Mouse (Mus musculus) spleen, postnatal 36 days (tissue): ENCODE measurements around the gene Mettl21a.
"Not testable (repeated sequence)": the region's sequence is repeated elsewhere in the genome, so short reads cannot be mapped to it uniquely, and the experiment has no call there.

Experiments used
- DNase-seq, 2 experiments: peaks; one replicate each; pipeline ENCODE4 v3.0.0; 2022; ENCODE audit warnings: low spot score in 2 of 2, mixed read lengths in 1 of 2

Mettl21a gene

DNA sequence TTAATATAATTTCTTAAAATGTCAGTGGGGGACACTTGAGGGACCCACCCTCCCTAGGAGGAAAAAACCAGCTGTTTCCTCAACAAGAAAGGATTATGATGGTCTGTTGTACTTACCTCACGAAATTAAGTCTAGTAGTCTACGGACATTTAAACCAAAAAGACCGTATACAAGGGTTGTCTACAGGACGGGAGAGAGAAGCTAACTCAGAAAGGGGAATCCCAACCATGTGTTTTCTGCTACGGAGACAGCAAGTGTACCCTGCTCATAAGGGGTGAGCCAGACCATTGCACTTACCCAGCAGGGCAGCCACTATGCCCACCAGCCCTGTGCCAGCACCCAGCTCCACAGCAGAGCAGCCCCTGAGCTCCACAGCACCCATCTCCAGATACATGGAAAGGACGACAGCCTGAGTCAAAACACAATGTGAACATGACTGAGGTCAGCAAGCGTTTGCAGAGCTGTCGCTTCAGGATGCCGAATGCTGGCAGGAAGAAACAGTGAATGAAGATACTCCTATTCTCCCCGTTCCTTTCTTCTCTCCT lies 2.2 kb downstream of the Mettl21a start:
- DNase-seq, result no peak

DNA sequence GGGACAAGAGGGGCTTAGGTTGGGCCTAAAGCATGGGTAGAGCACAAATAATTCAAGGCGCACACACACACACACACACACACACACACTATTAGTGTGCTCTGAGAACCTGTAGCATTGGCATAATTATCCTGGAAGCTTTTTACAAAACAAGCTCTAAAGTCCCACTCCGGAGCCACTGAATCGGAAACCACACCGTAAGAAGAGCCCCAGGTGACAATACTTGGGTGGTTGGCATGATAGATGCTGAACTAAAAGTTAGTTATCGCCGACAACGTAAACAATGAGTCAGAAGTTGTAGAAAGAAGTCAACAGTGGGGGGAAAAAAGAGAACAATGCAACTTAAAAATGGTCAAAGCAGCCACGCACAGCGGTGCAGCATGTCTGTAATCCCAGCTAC lies 2.7 kb downstream of the Mettl21a start:
- no peak for DNase-seq

DNA sequence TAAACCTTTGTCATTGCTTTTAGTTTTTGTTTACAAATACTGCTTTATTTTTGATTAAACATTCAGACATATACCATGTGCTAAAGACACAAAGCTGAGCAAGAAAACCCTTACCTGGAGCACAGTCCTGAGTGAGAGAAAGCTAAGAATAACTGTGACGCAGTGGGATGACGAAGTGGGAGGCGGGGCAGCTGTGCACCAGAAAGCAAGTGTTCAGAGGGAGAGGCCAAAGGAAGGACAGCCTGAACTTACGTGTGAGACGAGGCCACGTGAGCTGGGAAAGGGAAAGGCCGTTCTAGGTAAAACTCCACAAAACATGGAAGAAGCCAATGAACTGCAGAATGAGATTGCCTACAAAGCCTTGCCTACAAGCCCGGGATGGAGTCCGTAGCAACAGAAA lies 7.1 kb downstream of the Mettl21a start:
- DNase-seq, result no peak

DNA sequence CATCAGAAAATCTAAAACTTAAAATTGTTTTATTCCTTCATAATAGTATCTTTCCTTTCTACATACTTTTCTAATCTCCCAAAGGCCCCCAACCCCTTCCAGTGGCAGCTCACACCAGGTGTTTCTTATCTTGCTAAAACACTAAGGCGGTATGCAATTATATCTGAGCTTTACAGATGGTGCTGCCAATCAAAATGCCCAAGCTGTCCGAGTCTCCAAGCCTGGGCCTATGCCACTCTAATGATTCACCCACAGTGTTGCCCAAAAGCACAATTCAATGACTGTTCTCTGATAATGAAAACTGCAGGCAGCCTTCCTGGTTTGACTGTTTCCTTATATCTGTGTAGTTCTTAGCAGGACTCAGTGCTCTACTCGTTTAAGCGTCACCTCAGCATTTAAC lies 7.9 kb downstream of the Mettl21a start:
- DNase-seq, result no peak

DNA sequence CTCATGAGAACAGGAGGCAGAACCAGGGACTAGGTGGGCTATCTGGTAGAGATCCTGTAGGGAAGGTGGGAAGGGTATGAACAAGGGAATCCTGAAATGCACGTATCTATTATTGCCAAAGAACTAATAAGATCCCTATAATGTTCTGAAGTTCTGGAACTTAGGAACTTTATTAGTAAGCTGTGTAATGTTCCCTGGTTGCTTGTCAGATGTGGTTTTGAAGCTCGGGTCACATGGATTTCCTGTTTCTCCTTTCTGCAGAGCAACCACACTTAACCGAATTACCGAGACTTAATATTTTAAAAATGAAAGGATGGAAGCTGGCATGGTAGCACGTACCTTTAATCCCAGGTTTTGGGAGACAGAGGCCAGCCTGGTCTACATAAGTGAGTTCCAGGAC lies 13.7 kb downstream of the Mettl21a start:
- no peak for DNase-seq

DNA sequence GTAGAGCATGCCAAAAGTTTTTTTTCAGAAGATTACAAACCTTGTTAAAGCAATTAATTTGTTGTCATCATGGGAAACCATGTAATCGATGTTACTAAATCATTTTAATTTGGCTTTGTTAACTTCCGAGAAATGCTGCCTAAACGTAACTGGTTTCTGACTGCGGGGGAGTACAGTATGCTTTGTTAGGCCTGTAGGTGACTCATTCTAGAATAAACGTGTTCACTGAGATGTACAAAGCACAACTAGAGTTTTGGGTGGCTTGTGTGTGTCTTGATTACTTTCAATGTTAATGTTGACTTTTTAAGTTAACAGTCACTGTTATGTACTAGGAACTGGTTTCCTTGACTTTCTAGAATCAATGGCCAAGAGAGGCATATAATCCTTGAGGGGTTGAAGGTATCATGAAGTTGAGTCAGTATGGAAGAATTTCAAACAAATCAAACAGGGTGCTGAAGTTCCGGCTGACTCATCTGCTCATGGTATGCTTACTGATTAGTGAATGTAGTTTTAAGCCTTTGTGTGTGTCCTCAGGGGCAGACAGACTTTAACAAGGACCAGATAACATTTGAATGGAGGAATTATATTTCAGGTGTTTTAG lies 15.7 kb downstream of the Mettl21a start:
- no peak for DNase-seq

DNA sequence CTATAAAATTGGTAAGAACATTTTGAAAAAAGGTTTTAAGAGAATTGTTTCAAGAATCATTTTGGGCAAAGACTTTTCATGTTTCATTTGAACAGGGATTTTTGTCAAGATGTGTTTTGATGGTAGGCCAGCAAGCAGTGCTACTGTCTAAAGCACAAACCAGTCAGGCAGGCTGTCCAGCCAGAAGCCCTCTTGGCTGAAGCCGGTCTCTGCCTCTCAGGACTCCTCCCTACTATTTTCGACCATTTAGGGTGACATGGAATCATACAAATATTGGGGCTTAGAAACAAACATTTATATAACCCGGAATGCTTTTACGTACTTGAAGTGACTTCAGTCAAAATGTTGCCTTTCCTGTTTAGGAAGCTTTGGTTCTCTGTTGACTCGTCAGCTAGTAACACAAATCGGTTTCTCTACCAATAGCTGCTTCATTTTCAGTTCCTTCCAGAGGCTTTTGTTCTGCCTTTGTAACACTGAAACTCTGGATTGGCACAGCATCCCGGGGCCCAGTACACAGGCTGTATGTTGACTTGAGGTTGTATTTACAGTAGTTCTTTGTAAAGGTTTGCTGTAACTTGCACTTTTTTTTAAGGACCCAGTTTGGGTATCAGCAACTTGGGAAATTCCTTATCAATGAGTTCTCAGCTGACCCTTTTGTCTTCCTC lies 16.5 kb downstream of the Mettl21a start:
- no peak for DNase-seq

DNA sequence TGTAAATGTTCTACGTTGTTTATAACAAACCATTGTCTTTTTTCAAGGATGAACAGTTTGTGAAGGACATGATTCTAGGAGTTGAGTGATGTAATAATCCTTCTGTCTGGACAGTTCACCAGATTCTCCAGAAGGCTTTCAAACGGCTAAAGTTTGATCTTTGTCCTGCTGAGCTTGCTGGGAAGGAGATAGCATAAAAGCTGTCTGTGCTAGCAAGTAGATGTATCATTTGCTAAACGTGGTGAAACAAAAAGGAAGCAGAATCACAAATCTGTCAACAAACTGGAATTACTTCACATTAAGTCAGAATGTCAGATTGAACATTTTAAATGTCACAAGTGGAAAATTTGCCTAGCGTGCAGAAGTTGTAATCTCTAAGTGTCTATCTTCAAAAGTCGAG lies 18.1 kb downstream of the Mettl21a start:
- DNase-seq, result no peak

DNA sequence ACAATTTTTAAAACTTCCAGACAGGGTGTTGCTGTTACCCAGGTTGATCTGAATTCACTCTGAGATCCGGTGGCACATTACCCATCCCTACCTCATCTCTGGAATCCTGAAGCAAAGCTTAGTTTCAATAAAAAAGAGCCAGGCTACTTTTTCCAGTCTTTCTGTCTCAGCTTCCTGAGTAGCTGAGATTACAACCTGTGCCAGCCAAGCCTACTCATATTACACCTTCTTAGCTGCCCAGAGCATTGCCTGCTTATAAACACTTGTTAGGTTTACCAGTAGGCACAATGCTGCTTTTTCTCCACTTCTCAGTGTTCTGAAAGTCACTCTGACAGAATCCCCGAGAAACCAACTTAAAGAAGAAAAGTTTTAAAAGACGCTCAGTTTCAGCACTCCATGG lies 38.2 kb downstream of the Mettl21a start:
- DNase-seq, result no peak

DNA sequence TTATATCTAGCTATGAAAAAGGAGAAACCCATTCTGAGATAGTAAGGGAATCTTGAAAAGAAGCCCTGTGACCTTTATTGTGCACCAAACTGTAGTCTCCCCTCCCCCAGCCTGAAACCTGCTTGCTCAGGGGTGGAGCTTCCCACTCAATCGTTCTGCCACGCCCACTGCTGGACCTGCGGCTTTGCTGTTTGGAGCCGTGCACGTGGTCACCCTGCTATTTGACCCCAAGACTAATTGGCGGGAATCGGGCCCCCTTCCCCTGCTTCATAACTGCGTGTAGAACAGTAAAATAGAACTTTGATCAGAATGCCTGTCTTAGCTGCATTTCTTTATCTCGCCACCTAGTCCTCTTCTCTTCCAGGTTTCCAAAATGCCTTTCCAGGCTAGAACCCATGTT lies 39.1 kb downstream of the Mettl21a start:
- not testable (repeated sequence) for DNase-seq

DNA sequence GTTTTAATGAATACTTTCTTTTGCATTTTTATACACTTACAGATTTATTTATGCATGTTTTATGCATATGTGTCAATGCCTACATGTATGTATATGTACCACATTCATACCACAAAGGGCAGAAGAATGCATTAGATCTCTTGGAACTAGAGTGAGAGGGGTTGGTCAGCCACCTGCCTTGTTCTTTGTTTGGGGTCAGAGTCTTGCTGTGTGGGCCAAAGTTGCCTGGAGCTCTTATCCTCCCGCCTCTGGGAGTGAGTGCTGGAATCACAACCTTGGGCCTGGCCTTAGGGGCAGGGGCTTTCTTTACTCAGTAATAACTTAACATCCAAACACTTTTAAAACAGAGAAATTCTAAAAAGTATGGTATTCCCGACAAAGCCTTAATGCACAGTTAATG lies 40.3 kb downstream of the Mettl21a start:
- no peak for DNase-seq

DNA sequence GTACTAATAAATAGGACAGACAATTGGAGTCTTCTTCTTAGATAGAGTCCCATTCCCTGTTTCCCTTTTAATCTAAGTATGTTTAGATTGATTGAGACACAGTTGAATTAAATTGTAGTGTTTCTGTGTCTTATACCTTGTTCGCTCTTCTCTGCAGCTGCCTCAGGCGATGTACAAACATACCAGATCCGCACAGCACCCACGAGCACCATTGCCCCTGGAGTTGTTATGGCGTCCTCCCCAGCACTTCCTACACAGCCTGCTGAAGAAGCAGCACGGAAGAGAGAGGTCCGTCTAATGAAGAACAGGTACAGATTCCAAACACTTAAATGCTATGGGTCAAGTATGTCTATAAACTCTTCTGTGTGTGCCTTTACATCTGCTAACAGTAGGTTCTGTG lies 41.0 kb downstream of the Mettl21a start:
- DNase-seq, result no peak

DNA sequence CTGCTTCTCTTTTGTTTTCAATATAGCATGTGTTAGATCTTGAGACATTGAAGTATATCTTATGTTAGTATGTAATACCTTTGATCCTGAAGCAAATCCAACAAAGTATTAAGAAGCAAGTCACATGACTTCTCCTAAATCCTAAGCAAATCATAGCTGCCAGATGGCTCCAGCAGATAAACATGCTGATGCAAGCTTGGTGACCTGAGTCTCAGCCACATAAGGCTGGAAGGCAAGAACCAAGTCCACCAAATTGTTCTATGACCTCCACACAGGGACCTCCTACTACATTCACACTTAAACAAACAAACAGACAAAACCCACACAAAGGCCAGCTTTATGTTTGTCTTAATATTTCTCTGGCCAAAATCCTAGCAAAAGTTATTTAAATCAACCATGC lies 48.8 kb downstream of the Mettl21a start:
- no peak for DNase-seq

DNA sequence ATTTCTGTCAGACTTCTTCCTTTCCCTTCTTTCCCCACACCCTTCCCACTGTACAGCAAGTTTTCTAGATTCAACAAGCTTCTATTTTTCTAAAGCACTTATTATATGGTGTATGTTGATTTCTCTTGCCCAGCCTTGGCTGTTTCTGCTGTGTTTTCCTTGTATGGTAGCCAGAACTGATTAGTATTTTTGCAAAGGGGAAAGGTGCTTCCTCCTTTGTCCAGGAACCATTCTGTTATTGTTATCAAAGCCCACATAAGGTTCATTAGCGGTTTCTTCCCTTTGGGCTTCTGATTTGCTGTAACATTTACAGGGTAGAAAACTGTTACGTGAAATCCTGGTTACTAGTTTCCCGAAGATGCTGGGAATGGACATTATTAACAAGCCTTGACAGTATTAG lies 56.9 kb downstream of the Mettl21a start:
- DNase-seq, result no peak
